16 mouse cellular contexts compared by ENCODE assay signal in genomic region chr2:89927009-89927408, GRCm38 (mm10).
"Had no signal": no experiment of that assay in that cellular context is flagged by ENCODE, and none has a peak within 500 bp of the region (broad histone marks: within the 10 kb centered on the region; RNA-seq: fewer than 3 reads in every experiment).

Gene Olfr1258 (plus strand): TSS chr2:89927309.

- DNase-seq: heart, postnatal 10 days; heart, postnatal 14 days; heart, postnatal 36 days; heart, postnatal 4 days; kidney, adult 11 months; kidney, adult 18-20 months; kidney, adult 2 months; kidney, adult 8-10 months; kidney, adult 9 months; kidney, postnatal 10 days; kidney, postnatal 14 days; kidney, postnatal 25 days; kidney, postnatal 36 days; kidney, postnatal 4 days; layer of hippocampus, adult 9-11 months; layer of hippocampus, postnatal 36 days had no signal
